Mouse (Mus musculus) left cerebral cortex, adult 2 months (tissue): Measurements from ENCODE around the gene Tm7sf2. TPM values are rescaled to one million over a fixed set of nuclear protein-coding genes. Genes with fewer than 3 reads are reported as not detected.

Source experiments
- DNase-seq, 2 experiments: peaks; one replicate each; pipeline ENCODE4 v3.0.0; 2021 to 2022; ENCODE audit warnings: low spot score in 2 of 2, mixed read lengths in 1 of 2; ENCODE audit errors: extremely low spot score in 1 of 2
- H3K27ac ChIP-seq: fragments of 200-600 bp; 2 replicates; pipeline ENCODE4 v1.8.1; 2022
- H3K4me3 ChIP-seq: fragments of 200-600 bp; 2 replicates; pipeline ENCODE4 v1.8.1; 2022
- CTCF ChIP-seq: fragments of 200-600 bp; IDR thresholded peaks from 2 replicates; pipeline ENCODE4 v1.8.1; 2022; ENCODE audit warnings: antibody characterized with exemption, mild to moderate bottlenecking, moderate library complexity
- intact Hi-C: fragments of 180-260 bp; cut with DNase I; formaldehyde crosslinking; loops from one replicate; pipeline ENCODE4 v1.15.1; 2025
- total RNA-seq, 2 experiments: library from RNA; stranded (reverse); gene quantifications; 2 replicates each; pipeline ENCODE4 v1.2.3; 2021

Gene Tm7sf2
- total RNA-seq, 2 experiments from 2014 or later = 26.9 to 30.4 TPM

GRCm38 (mm10) chr19:6067011-6067723, 1.0 kb downstream of the Tm7sf2 start:
- DNase-seq = peak; percentile 80 to 82
- TF ChIP-seq CTCF = peak; percentile 91
- Histone ChIP-seq H3K4me3 (peak overlapping the region; percentile 50), H3K27ac (peak overlapping the region; percentile 66)
- intact Hi-C loops = no loop called here

GRCm38 (mm10) chr19:6066571-6066970, 1.6 kb downstream of the Tm7sf2 start:
- peak overlapping the region; percentile 66 for H3K27ac ChIP-seq
- intact Hi-C loops = no loop called here
- peak overlapping the region; percentile 50 for H3K4me3 ChIP-seq
- DNase-seq = no peak
- no peak for TF ChIP-seq CTCF

- DNase-seq = no peak
- no peak for TF ChIP-seq CTCF
- no peak overlapping the region for H3K4me3 ChIP-seq
- intact Hi-C loops = no loop called here
- H3K27ac ChIP-seq = 0 out of 2 replicates have a peak overlapping the region, but pooled peaks have one; percentile 19
These were observed 5.1 kb downstream of the Tm7sf2 start for GRCm38 (mm10) chr19:6063081-6063480.

- intact Hi-C loops = no loop called here
- Histone ChIP-seq H3K4me3 (peak overlapping the region; percentile 51), H3K27ac (peak overlapping the region; percentile 93)
- TF ChIP-seq CTCF = no peak
- no peak for DNase-seq
These were observed 5.8 kb downstream of the Tm7sf2 start for GRCm38 (mm10) chr19:6062418-6062817.

- intact Hi-C loops = loop anchor here (2.0 kb wide), 1 partner anchor 23 kb away; the partner anchor contains the start of genes Cdca5 and Zfpl1
- peak; percentile 43 to 51 for DNase-seq
- Histone ChIP-seq H3K4me3 (peak overlapping the region; percentile 51), H3K27ac (peak overlapping the region; percentile 93)
- no peak for TF ChIP-seq CTCF
These were observed 6.4 kb downstream of the Tm7sf2 start for GRCm38 (mm10) chr19:6061641-6062302.

GRCm38 (mm10) chr19:6061021-6061533, 7.1 kb downstream of the Tm7sf2 start, which contains the start of gene Znhit2:
Znhit2 (plus strand) TSS chr19:6061192.
- peak within 1 kb of the TSS; percentile 51 for H3K4me3 ChIP-seq
- H3K27ac ChIP-seq = peak within 1 kb of the TSS; percentile 93
- peak; percentile 91 to 93 for DNase-seq
- peak; percentile 12; the same call in 1 of the 2 replicates for TF ChIP-seq CTCF
- intact Hi-C loops = loop anchor here (2.0 kb wide), 1 partner anchor 24 kb away; the partner anchor contains the start of genes Cdca5 and Zfpl1

GRCm38 (mm10) chr19:6058966-6059365, 9.2 kb downstream of the Tm7sf2 start:
- DNase-seq = no peak
- peak overlapping the region; percentile 86 for H3K4me3 ChIP-seq
- intact Hi-C loops = no loop called here
- TF ChIP-seq CTCF = no peak
- H3K27ac ChIP-seq = no peak overlapping the region

GRCm38 (mm10) chr19:6058513-6058912, 9.7 kb downstream of the Tm7sf2 start:
- Histone ChIP-seq H3K4me3 (peak overlapping the region; percentile 86), H3K27ac (peak overlapping the region; percentile 94)
- intact Hi-C loops = no loop called here
- TF ChIP-seq CTCF = no peak
- DNase-seq = no peak

- DNase-seq = peak; percentile 99 to 100
- peak within 1 kb of the TSS; percentile 94 for H3K27ac ChIP-seq
- intact Hi-C loops = loop anchor here (1.0 kb wide), 1 partner anchor 10 kb away; no protein-coding TSS in a partner anchor
- no peak for TF ChIP-seq CTCF
- H3K4me3 ChIP-seq = peak within 1 kb of the TSS; percentile 86
These were observed 10.7 kb downstream of the Tm7sf2 start, which contains the start of the genes Mrpl49 and Fau for GRCm38 (mm10) chr19:6057313-6058096. Mrpl49 (minus strand) TSS chr19:6057785. Fau (plus strand) TSS chr19:6057844.

- Histone ChIP-seq H3K27ac (no peak overlapping the region), H3K4me3 (peak overlapping the region; percentile 86)
- intact Hi-C loops = loop anchor here (1.0 kb wide), 1 partner anchor 9 kb away; no protein-coding TSS in a partner anchor
- TF ChIP-seq CTCF = no peak
- no peak for DNase-seq
These were observed 11.5 kb downstream of the Tm7sf2 start for GRCm38 (mm10) chr19:6056696-6057095.

- Histone ChIP-seq H3K4me3 (no peak overlapping the region), H3K27ac (no peak overlapping the region)
- DNase-seq = no peak
- intact Hi-C loops = no loop called here
- TF ChIP-seq CTCF = no peak
These were observed 13.9 kb downstream of the Tm7sf2 start for GRCm38 (mm10) chr19:6054296-6054695.
